Mouse (Mus musculus) intestine, embryonic 16.5 days (tissue): ENCODE measurements around the gene Hoxa6. TPM values are rescaled to one million over a fixed set of nuclear protein-coding genes. Genes with fewer than 3 reads are reported as not detected.

ENCODE experiments used
- ATAC-seq: fragments of 200-750 bp; cut with Nextera tagmentation; 2 replicates; pipeline ENCODE4 v1.8.0; 2017; ENCODE audit warnings: moderate TSS enrichment, moderate library complexity
- H3K27ac ChIP-seq: fragments of 300-500 bp; sonication (generic); 2 replicates; pipeline ENCODE4 v1.5.1; 2014; ENCODE audit warnings: mild to moderate bottlenecking, low read length
- H3K27me3 ChIP-seq: fragments of 300-500 bp; sonication (generic); replicated peaks from 2 replicates; pipeline ENCODE4 v1.6.1; 2014; ENCODE audit warnings: low read length, control low read depth, mixed read lengths; ENCODE audit not compliant: control insufficient read depth, insufficient read depth
- H3K36me3 ChIP-seq: fragments of 300-500 bp; sonication (generic); 2 replicates; pipeline ENCODE4 v1.6.1; 2014; ENCODE audit warnings: low read length, control low read depth; ENCODE audit not compliant: control insufficient read depth, insufficient read depth
- H3K4me1 ChIP-seq: fragments of 300-500 bp; sonication (generic); 2 replicates; pipeline ENCODE4 v1.6.1; 2014; ENCODE audit warnings: low read length, control low read depth, mixed read lengths; ENCODE audit not compliant: control insufficient read depth, insufficient read depth
- H3K4me2 ChIP-seq: fragments of 300-500 bp; sonication (generic); 2 replicates; pipeline ENCODE4 v1.6.1; 2014; ENCODE audit warnings: low read depth, low read length, control low read depth
- H3K4me3 ChIP-seq: fragments of 300-500 bp; sonication (generic); 2 replicates; pipeline ENCODE4 v1.5.1; 2014; ENCODE audit warnings: mild to moderate bottlenecking, low read length
- H3K9ac ChIP-seq: fragments of 300-500 bp; sonication (generic); 2 replicates; pipeline ENCODE4 v1.6.1; 2014; ENCODE audit warnings: low read depth, low read length
- H3K9me3 ChIP-seq: fragments of 300-500 bp; sonication (generic); 2 replicates; pipeline ENCODE4 v1.6.1; 2016; ENCODE audit warnings: low read length, control low read depth; ENCODE audit not compliant: control insufficient read depth
- WGBS: fragments of 180-500 bp; shearing (Covaris S2); extraction: QIAGEN DNeasy Blood & Tissue Kit; methylation state at CpG from one replicate; pipeline ENCODE4 v1.1.7; 2014; 5-methylcytosine and 5-hydroxymethylcytosine counted together
- polyA plus RNA-seq: library from polyadenylated mRNA; unstranded; fragments of >200 nt; fragmentation: Nextera tagmentation; extraction: Ambion mirVana; gene quantifications from 2 replicates; pipeline ENCODE4 v1.2.1, GENCODE M21; 2015

The Hoxa6 gene
- polyA plus RNA-seq, 1 experiment from 2014 or later: 1.2 TPM

GRCm38 (mm10) chr6:52248638-52249414, 40.3 kb upstream of the Hoxa6 start:
- Histone ChIP-seq H3K4me2 (no peak overlapping the region), H3K4me1 (no peaks in the 10 kb centered on the region), H3K9me3 (no peaks in the 10 kb centered on the region), H3K9ac (no peak overlapping the region; the same call in 1 of the 2 replicates), H3K27ac (no peak overlapping the region), H3K36me3 (no peaks in the 10 kb centered on the region), H3K27me3 (peaks cover 75% of the 10 kb centered on the region), H3K4me3 (peak overlapping the region; percentile 4; the same call in 1 of the 2 replicates)
- WGBS: 2% methylated on average over 27 of the region's 27 CpGs
- no peak for ATAC-seq

DNA sequence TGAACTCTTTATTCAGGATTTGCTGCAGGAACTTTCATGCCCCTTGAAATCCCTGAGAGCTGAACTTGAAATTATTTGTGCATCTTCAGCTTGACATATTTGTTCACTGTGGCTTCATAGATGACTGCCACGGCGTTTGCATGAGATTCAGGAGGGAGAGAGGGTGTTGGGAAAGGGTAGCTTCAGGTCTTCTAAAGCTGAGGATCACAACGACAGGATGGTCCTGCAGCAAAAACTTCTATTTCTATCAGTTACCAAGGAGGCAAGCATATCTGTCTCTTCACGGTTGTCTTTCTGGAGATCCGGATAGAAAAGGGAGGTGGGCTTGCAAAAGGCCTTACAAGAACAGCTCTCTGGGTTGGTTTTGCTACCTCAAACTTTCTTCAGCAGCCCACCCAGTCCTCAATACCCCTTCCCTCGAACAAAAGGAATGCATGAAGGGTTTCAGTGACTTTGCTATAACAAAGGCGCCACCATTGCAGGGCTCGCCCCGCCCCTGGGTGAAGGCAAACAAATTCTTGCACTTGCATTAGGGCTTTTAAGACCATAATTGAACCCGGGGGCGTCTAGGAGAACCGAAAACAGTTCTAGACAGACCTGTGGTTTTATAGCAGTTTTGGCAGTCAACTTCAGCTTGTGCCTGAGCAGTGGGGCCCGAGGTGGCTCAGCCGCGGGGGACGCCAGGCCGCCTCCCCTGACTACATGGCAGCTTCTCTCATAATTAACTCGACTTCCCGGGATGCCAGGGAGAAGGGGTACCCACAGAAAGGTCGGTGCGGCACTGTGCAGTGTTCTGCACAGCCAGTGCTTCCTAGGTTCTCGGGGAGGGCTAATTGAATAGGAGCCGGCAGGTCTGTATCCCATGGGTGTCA, 39.5 kb upstream of the Hoxa6 start:
- no peak overlapping the region for H3K4me2 ChIP-seq
- ATAC-seq: no peak
- peak overlapping the region; percentile 4; the same call in 1 of the 2 replicates for H3K4me3 ChIP-seq
- H3K9ac ChIP-seq: no peak overlapping the region
- WGBS: 3% methylated on average over 23 of the region's 23 CpGs
- no peaks in the 10 kb centered on the region for H3K9me3 ChIP-seq
- no peaks in the 10 kb centered on the region for H3K36me3 ChIP-seq
- no peaks in the 10 kb centered on the region for H3K4me1 ChIP-seq
- H3K27ac ChIP-seq: no peak overlapping the region
- H3K27me3 ChIP-seq: peaks cover 75% of the 10 kb centered on the region

DNA sequence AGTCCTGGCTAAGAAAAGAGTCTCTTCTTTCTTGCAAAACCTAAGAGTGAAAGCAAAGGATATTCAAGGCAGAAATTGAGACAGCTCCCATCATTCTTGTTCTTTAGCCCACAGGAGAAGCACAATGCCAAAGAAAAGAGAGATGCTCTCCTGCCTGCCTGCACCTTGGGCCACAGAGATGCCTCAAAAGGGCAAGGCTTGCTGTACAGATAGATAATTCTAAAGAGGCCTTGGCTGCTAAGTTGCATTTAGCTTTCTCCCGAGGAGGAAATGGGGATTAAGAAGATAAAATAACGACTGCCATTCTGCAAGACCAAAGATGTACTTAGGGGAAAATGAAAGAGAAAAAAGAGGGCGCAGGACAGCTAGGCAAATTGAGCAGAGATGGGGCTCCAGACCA, 38.4 kb upstream of the Hoxa6 start:
- 0 out of 2 replicates have a peak overlapping the region, but pooled peaks have one; percentile 6 for H3K4me2 ChIP-seq
- ATAC-seq: no peak
- peak overlapping the region; percentile 39 for H3K4me3 ChIP-seq
- no peaks in the 10 kb centered on the region for H3K4me1 ChIP-seq
- no peaks in the 10 kb centered on the region for H3K9me3 ChIP-seq
- no peaks in the 10 kb centered on the region for H3K36me3 ChIP-seq
- peak overlapping the region; percentile 51; the same call in 1 of the 2 replicates for H3K9ac ChIP-seq
- H3K27me3 ChIP-seq: peaks cover 73% of the 10 kb centered on the region
- WGBS: 6% methylated on average over 3 of the region's 3 CpGs
- H3K27ac ChIP-seq: no peak overlapping the region

GRCm38 (mm10) chr6:52246403-52246803, 37.9 kb upstream of the Hoxa6 start:
- under 1% methylated on average over 26 of the region's 26 CpGs for WGBS
- Histone ChIP-seq H3K36me3 (no peaks in the 10 kb centered on the region), H3K4me3 (peak overlapping the region; percentile 39), H3K27me3 (peaks cover 73% of the 10 kb centered on the region), H3K9me3 (no peaks in the 10 kb centered on the region), H3K27ac (no peak overlapping the region), H3K4me2 (0 out of 2 replicates have a peak overlapping the region, but pooled peaks have one; percentile 6), H3K4me1 (no peaks in the 10 kb centered on the region), H3K9ac (peak overlapping the region; percentile 51)
- no peak for ATAC-seq

GRCm38 (mm10) chr6:52245757-52246142, 37.2 kb upstream of the Hoxa6 start, which contains the start of gene Hoxa11:
Hoxa11 (minus strand) TSS chr6:52245810.
- Histone ChIP-seq H3K36me3 (no peaks in the 10 kb centered on the region), H3K9me3 (no peaks in the 10 kb centered on the region), H3K27me3 (peaks cover 73% of the 10 kb centered on the region), H3K9ac (peak within 1 kb of the TSS; percentile 51), H3K4me2 (0 out of 2 replicates have a peak within 1 kb of the TSS, but pooled peaks have one; percentile 6), H3K27ac (no peak within 1 kb of the TSS), H3K4me1 (no peaks in the 10 kb centered on the region), H3K4me3 (peak within 1 kb of the TSS; percentile 39)
- ATAC-seq: no peak; the same call in 1 of the 2 replicates
- 1% methylated on average over 20 of the region's 20 CpGs for WGBS

GRCm38 (mm10) chr6:52245040-52245756, 36.7 kb upstream of the Hoxa6 start:
- Histone ChIP-seq H3K36me3 (no peaks in the 10 kb centered on the region), H3K9ac (peak overlapping the region; percentile 45), H3K9me3 (no peaks in the 10 kb centered on the region), H3K4me2 (no peak overlapping the region), H3K27me3 (peaks cover 76% of the 10 kb centered on the region), H3K4me3 (peak overlapping the region; percentile 39), H3K4me1 (peaks cover 2% of the 10 kb centered on the region; the same call in 1 of the 2 replicates), H3K27ac (no peak overlapping the region)
- WGBS: under 1% methylated on average over 69 of the region's 71 CpGs
- ATAC-seq: no peak

GRCm38 (mm10) chr6:52244471-52245039, 36.0 kb upstream of the Hoxa6 start:
- Histone ChIP-seq H3K9ac (peak overlapping the region; percentile 45), H3K27ac (no peak overlapping the region), H3K4me2 (no peak overlapping the region), H3K36me3 (no peaks in the 10 kb centered on the region), H3K27me3 (peaks cover 73% of the 10 kb centered on the region), H3K4me3 (peak overlapping the region; percentile 39), H3K4me1 (peaks cover 2% of the 10 kb centered on the region; the same call in 1 of the 2 replicates), H3K9me3 (no peaks in the 10 kb centered on the region)
- WGBS: 2% methylated on average over 23 of the region's 23 CpGs
- ATAC-seq: no peak

- peaks cover 2% of the 10 kb centered on the region; the same call in 1 of the 2 replicates for H3K4me1 ChIP-seq
- H3K9ac ChIP-seq: peak overlapping the region; percentile 12
- H3K4me3 ChIP-seq: peak overlapping the region; percentile 31
- peak overlapping the region; percentile 8; the same call in 1 of the 2 replicates for H3K4me2 ChIP-seq
- H3K27me3 ChIP-seq: peaks cover 75% of the 10 kb centered on the region
- H3K36me3 ChIP-seq: no peaks in the 10 kb centered on the region
- no peak for ATAC-seq
- 0 out of 2 replicates have a peak overlapping the region, but pooled peaks have one; percentile 12 for H3K27ac ChIP-seq
- WGBS: 3% methylated on average over 12 of the region's 12 CpGs
- H3K9me3 ChIP-seq: no peaks in the 10 kb centered on the region
Measured at GRCm38 (mm10) chr6:52243681-52244121, 35.2 kb upstream of the Hoxa6 start.
